Mouse (Mus musculus) CD8-positive naive resting alpha-beta T cell, adult 57 days (primary cell): ENCODE data around the gene Gm42417. TPM values are rescaled to one million over a fixed set of nuclear protein-coding genes. Genes with fewer than 3 reads are reported as not detected.

Experiments used
- total RNA-seq: library from RNA; stranded (reverse); gene quantifications from one replicate; pipeline ENCODE4 v1.2.4, GENCODE M21; 2023

Gene Gm42417
- 4.3 TPM for total RNA-seq

DNA sequence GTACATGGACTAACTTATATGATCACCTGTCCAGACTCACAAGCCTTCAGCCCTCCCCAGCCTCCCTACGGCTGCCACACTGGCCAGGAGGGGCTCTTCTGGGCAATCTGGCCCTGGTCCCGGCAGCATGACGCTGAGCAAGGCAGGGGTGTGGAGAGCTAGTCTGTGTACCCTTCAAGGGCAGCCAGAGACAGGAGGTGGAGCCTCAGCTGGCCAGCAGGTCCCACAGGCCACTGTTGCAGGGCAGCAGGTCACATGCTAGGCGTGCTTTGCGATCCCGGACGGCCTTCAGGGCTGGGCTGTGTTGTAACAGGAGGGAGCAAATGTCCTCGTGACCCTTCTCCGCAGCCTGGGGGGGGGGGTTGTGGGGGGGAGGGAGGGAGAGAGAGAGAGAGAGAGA lies at the start of gene Gm42417:
Gene Gm42417, minus strand, starts transcription at position 244 of the 400 bp plus-strand sequence.

DNA sequence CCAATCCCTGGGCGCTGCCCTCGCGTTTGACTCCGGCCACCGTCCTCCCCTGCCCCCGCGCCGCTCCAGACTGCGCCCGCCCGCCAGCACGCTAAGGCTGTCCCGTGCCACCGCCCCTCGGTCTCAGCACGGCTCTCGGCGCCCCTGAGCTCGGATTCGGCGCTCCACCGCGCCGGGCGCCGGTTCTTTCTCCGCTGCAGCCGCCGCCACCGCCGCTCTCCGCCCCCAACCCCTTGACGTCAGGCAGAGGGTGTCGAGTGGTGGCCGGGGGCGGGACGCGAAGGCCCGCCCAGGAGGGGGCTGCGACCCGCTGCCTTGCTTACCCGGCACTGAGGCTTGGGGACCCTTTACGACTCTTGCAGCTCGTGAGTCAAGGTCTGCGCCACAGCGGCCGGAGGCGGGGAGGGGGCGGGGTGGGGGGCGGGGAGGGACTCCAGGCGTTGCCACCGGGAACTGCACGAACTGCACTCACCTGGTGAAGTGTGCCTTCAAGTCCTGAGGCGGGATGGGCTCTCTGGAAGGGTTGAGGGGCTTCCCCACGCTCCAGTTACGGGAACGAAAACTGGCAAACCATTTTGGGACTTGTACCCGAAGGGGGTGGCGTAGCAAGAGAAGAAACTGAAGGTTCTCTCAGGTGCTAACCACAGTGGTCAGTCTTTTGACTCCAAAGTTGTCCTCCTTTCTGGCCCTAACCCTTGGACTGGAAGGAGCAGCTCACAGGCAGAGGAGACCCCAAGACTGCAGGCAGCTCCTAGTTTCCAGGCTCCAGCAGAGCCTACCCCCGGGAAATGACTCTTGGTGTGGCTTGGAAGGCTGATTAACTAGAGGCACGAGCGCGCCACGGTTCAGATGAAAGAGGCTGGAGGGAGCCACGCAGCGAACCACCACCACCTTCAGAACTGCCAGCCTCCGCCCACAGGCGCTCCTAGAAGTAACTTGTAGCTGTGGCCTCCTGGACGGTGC lies 19.1 kb upstream of the Gm42417 start, which contains the start of gene Sema4c:
Gene Sema4c, minus strand, starts transcription at position 319 of the 963 bp plus-strand sequence.

DNA sequence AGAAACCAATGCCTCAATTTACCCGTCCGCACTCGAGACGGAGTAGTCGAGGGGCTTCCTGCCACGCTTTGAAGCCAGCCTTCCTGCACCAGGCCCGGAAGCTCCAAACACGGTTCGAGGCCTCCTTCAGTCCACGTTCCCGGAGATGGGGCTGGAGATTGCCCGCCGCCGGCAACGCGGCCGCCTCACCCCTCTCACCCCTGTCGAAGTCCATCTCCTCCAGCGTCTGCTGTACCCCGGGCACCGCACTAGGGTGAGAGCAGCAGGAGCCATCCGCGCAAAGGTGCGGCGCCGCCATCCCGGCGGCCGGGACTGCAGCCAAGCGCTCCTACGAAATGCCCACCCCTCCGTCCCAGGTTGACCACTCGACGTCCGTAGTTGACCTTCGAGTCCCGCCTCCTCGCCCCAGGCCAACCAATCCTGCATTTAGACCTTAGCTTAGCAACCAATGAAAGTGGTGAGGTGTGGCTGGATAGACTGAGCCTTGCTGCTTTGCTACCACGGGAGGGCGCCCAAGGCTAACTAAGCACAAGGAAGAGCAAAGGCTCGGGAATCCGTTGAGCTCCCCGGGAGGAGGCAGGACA lies 7.8 kb upstream of the Gm42417 start, which contains the start of gene Ankrd39:
Gene Ankrd39, minus strand, starts transcription at position 558 of the 584 bp plus-strand sequence.

DNA sequence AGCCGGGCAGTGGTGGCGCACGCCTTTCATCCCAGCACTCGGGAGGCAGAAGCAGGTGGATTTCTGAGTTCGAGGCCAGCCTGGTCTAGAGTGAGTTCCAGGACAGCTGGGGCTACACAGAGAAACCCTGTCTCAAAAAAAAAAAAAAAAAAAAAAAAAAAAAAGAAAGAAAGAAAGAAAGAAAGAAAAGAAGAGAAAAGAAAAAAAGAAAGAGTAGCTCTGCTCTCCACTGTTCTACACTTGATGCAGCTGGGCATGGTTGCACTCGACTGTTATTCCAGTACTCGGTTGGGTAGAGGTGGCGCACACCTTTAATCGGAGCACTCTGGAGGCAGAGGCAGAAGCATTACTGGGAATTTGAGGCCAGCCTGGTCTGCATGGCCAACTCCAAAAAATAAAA lies 2.4 kb downstream of the Gm42417 start, which contains the start of gene Ankrd23:
Gene Ankrd23, minus strand, starts transcription at position 101 of the 400 bp plus-strand sequence.

DNA sequence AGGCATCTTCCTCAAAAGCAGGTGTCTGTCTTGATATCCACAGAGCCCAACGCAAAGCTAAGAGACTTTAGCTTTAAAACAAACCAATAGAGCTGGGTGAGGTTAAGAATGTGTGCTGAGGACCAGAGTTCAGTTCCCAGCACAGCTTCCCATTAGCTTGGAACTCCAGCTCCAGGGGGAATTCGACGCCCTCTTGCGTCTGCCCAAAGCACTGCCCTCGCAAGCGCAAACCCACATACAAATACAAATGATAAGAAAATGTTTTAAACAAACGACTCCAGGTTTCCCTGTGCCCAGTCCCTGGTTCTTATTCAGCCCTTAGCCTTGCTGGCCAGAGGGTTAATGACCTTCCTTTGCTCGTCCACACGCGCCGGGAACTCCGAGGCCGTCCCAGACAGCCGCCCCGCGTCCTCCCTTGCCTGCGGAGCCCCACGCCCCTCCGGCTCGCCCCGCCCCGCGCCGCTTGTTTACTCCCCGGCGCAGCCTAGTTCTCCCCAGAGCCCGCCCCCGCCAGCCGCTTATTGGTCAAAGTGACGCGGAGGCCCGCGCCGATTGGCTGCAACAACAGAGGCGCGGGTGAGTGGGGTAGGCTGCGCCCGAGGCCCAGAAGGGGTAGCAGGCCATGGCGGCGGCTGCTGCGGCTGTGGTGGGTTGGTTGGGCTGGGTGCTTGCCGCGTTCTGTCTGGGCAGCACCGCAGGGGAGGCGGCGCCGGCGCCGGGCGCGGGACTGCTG lies 27.8 kb downstream of the Gm42417 start, which contains the start of gene Cnnm3:
Gene Cnnm3, plus strand, starts transcription at position 579 of the 733 bp plus-strand sequence.

Other genes starting within 250 kb of the Gm42417 start
- gene Arid5a, start 231.7 kb downstream of the Gm42417 start, total RNA-seq, result 690 TPM
- gene Kansl3, start 170.2 kb downstream of the Gm42417 start, total RNA-seq, result 84.6 TPM
- not detected for gene Fer1l5, start 167.1 kb downstream of the Gm42417 start, total RNA-seq
- 25.4 TPM for gene Lman2l, start 94.2 kb downstream of the Gm42417 start, total RNA-seq
- 16.8 TPM for gene Cnnm4, start 67.8 kb downstream of the Gm42417 start, total RNA-seq
- 50.5 TPM for gene Cnnm3, start 27.6 kb downstream of the Gm42417 start, total RNA-seq
- gene Ankrd23, start 2.5 kb downstream of the Gm42417 start, total RNA-seq, result 35.4 TPM
- 26.9 TPM for gene Ankrd39, start 8.0 kb upstream of the Gm42417 start, total RNA-seq
- gene Sema4c, start 18.9 kb upstream of the Gm42417 start, total RNA-seq, result 0.86 TPM
- not detected for gene Fam178b, start 143.8 kb upstream of the Gm42417 start, total RNA-seq
- 231 TPM for gene Cox5b, start 152.0 kb upstream of the Gm42417 start, total RNA-seq
- not detected for gene 4933424G06Rik, start 170.7 kb upstream of the Gm42417 start, total RNA-seq
- 226 TPM for gene Actr1b, start 175.0 kb upstream of the Gm42417 start, total RNA-seq
- 219 TPM for gene Zap70, start 222.4 kb upstream of the Gm42417 start, total RNA-seq